Mouse (Mus musculus): Measurements from ENCODE around the gene Dclk1.

GRCm38 (mm10) chr3:55430022-55430549, 187.9 kb downstream of the Dclk1 start:
- TF ChIP-seq CTCF (IDR thresholded peaks at IDR 0.05) (no peak), EP300 (IDR thresholded peaks at IDR 0.05; ENCODE audit: insufficient read depth, low read depth, low read length) (no peak), POLR2A (IDR thresholded peaks at IDR 0.05; ENCODE audit: insufficient read depth, low read depth, low read length) (no peak)

Data from heart, adult 2 months (tissue).